Mouse (Mus musculus) hematopoietic multipotent progenitor cell, adult 10-12 weeks (in vitro differentiated cells): ENCODE results near the gene Abhd17b. TPM values are rescaled to one million over a fixed set of nuclear protein-coding genes. Genes with fewer than 3 reads are reported as not detected.

Experiments
- polyA plus RNA-seq: library from polyadenylated mRNA; stranded (reverse); fragments of >175 nt; gene quantifications from 2 replicates; pipeline ENCODE4 v1.2.3, GENCODE M21; 2012; ENCODE audit warnings: low replicate concordance

The Abhd17b gene
- polyA plus RNA-seq, result 25.6 and 40.4 TPM in 2 replicates

GRCm38 (mm10) chr19:21653172-21653981 lies at the start of gene Abhd17b:
Gene Abhd17b (plus strand): TSS chr19:21653185.

GRCm38 (mm10) chr19:21652285-21653171 lies 457 bp upstream of the Abhd17b start, which contains the start of gene 1110059E24Rik:
Gene 1110059E24Rik (minus strand): TSS chr19:21652976.

Other genes with a start within 250 kb of the Abhd17b start
- gene Gda, start 179.7 kb upstream of the Abhd17b start, polyA plus RNA-seq, result 6.0 and 8.1 TPM in 2 replicates
- 0.84 and 2.6 TPM in 2 replicates for gene 1110059E24Rik, start 209 bp upstream of the Abhd17b start, polyA plus RNA-seq
- 6.6 and 8.9 TPM in 2 replicates for gene Cemip2, start 125.2 kb downstream of the Abhd17b start, polyA plus RNA-seq